Mouse (Mus musculus): Measurements from ENCODE around the gene Rfk.

The Rfk gene

GRCm38 (mm10) chr19:17385426-17385825 is 8.4 kb upstream of the Rfk start:
- DNase-seq = no peak

GRCm38 (mm10) chr19:17386424-17386823 is 7.4 kb upstream of the Rfk start:
- DNase-seq = peak; percentile 46

GRCm38 (mm10) chr19:17388404-17388803 is 5.4 kb upstream of the Rfk start:
- DNase-seq = peak; percentile 73

GRCm38 (mm10) chr19:17392866-17393265 is 977 bp upstream of the Rfk start:
- DNase-seq = no peak

- DNase-seq = no peak
Observed at GRCm38 (mm10) chr19:17396802-17397201, 3.0 kb downstream of the Rfk start.

- DNase-seq = no peak
Observed at GRCm38 (mm10) chr19:17397922-17398321, 4.1 kb downstream of the Rfk start.

GRCm38 (mm10) chr19:17399965-17400364 is 6.1 kb downstream of the Rfk start:
- DNase-seq = no peak

GRCm38 (mm10) chr19:17400571-17400970 is 6.7 kb downstream of the Rfk start:
- no peak for DNase-seq

- no peak for DNase-seq
Observed at GRCm38 (mm10) chr19:17403175-17403574, 9.3 kb downstream of the Rfk start.

GRCm38 (mm10) chr19:17406823-17407222 is 13.0 kb downstream of the Rfk start:
- DNase-seq = no peak

- DNase-seq = no peak
Observed at GRCm38 (mm10) chr19:17408591-17408990, 14.7 kb downstream of the Rfk start.

- no peak for DNase-seq
Observed at GRCm38 (mm10) chr19:17409351-17409750, 15.5 kb downstream of the Rfk start.

GRCm38 (mm10) chr19:17410465-17411065 is 16.7 kb downstream of the Rfk start:
- no peak for DNase-seq

GRCm38 (mm10) chr19:17412915-17413459 is 19.1 kb downstream of the Rfk start:
- no peak for DNase-seq

GRCm38 (mm10) chr19:17417855-17418254 is 24.0 kb downstream of the Rfk start:
- DNase-seq = no peak

GRCm38 (mm10) chr19:17423306-17423705 is 29.5 kb downstream of the Rfk start:
- no peak for DNase-seq

- DNase-seq = no peak
Observed at GRCm38 (mm10) chr19:17427824-17428560, 34.1 kb downstream of the Rfk start.

GRCm38 (mm10) chr19:17428561-17428914 is 34.7 kb downstream of the Rfk start:
- no peak for DNase-seq

- DNase-seq = no peak
Observed at GRCm38 (mm10) chr19:17436651-17437050, 42.8 kb downstream of the Rfk start.

GRCm38 (mm10) chr19:17439476-17440189 is 45.8 kb downstream of the Rfk start:
- DNase-seq = no peak

GRCm38 (mm10) chr19:17443581-17443980 is 49.7 kb downstream of the Rfk start:
- DNase-seq = no peak

All from retina, postnatal 1 day (tissue).